Mouse (Mus musculus): ENCODE measurements at regions not wholly inside any gene's neighbourhood (a gene's known extent, or its start where the extent isn't known, plus 50 kb on each side); places are given as distances from the start of the nearest gene placed in this dataset.

DNA sequence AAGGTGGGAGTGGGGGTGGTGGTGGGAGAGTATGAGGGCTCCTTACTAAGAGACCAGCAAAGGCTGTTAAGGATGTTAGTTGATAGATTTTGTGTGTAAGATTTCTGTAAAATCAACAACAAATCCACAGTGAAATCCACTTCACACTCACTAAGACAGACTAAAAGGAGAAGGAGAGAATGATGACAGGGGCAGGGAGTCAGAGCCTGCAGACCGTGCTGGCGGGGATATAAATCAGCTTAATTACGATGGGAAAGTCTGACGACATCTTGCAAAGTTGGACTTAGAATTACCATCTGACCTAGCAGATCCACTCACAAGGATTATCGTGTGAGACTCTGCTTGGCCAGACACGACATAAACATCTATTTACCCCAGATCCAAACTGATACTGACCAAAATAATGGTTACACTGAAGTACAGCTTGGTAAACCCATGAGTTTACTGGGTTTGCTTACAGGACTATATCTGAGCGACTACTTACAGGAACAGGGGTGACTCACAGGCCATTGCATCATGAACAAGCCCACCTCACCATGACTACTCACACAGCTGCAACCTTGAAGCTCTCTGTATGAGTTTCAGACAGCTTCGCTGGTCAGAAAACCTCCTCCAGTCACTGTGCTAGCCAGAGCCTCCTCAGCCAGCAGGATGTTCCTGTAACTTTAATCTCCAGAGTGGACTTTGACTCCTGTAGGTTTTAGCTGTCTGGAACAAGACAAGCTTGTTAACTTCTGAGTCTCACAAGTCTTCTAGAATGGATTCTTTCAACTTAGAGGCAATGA is 50.5 kb upstream of the Ednra start:
- no peaks in the 10 kb centered on the region for H3K27me3 ChIP-seq
- H3K27ac ChIP-seq (replicated peaks): no peak overlapping the region
- 74% methylated on average over 8 of the region's 8 CpGs for WGBS
- H3K4me2 ChIP-seq (replicated peaks): no peak overlapping the region
- no peaks in the 10 kb centered on the region for H3K9me3 ChIP-seq (replicated peaks)
- H3K9ac ChIP-seq: no peak overlapping the region
- no peak overlapping the region for H3K4me3 ChIP-seq (replicated peaks)
- no peaks in the 10 kb centered on the region for H3K4me1 ChIP-seq
- H3K36me3 ChIP-seq: no peaks in the 10 kb centered on the region
- ATAC-seq (ENCODE audit: insufficient number of reproducible peaks, low FRiP score, low TSS enrichment, low read depth): no peak

DNA sequence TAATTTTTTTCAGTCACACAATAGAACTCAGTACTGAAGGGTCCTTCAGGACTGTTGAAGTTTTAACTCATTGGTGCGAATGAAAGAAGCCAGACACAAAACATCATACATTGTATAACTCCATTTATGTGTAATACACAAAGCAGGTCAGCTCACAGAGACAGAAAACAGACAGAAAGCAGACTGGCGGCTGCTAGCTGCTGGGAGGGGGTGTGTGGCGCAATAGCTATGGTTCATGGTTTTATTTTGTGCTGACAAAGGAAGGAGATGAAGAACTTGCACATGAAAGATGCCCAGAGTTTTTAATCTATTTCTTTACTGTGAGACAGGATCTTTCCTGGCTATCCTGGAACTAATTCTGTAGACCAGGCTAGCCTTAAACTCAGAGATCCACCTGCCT is 51.3 kb upstream of the Ednra start:
- no peak overlapping the region for H3K9ac ChIP-seq
- no peak overlapping the region for H3K27ac ChIP-seq (replicated peaks)
- H3K4me2 ChIP-seq (replicated peaks): no peak overlapping the region
- H3K4me1 ChIP-seq: no peaks in the 10 kb centered on the region
- no peaks in the 10 kb centered on the region for H3K36me3 ChIP-seq
- H3K9me3 ChIP-seq (replicated peaks): no peaks in the 10 kb centered on the region
- H3K4me3 ChIP-seq (replicated peaks): no peak overlapping the region
- H3K27me3 ChIP-seq: no peaks in the 10 kb centered on the region
- 85% methylated on average over 3 of the region's 3 CpGs for WGBS
- ATAC-seq (ENCODE audit: insufficient number of reproducible peaks, low FRiP score, low TSS enrichment, low read depth): no peak

DNA sequence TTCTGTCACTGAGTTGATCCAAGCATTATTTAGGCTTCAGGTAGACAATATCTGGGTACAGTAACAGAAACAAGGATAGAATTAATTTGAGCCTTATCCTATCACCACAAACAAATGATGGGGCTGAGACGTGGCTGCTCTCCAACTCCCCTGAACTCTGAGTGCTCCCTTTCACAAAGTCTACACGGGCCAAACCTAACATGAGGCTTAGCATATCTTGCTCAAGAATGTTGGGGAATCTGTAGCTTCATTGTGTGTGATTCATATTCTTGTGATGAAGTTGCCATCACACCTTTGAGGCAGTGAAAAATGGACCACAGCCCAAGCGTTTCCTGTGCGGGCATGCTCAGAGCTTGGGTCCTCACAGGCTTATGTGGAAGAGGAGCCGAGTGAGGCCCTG is 53.3 kb upstream of the Ednra start:
- H3K27ac ChIP-seq (replicated peaks): no peak overlapping the region
- no peaks in the 10 kb centered on the region for H3K9me3 ChIP-seq (replicated peaks)
- peaks cover 12% of the 10 kb centered on the region for H3K4me1 ChIP-seq
- no peak for ATAC-seq (ENCODE audit: insufficient number of reproducible peaks, low FRiP score, low TSS enrichment, low read depth)
- no peaks in the 10 kb centered on the region for H3K27me3 ChIP-seq
- H3K36me3 ChIP-seq: no peaks in the 10 kb centered on the region
- no peak overlapping the region for H3K9ac ChIP-seq
- no peak overlapping the region for H3K4me3 ChIP-seq (replicated peaks)
- 59% methylated on average over 5 of the region's 5 CpGs for WGBS
- no peak overlapping the region for H3K4me2 ChIP-seq (replicated peaks)

DNA sequence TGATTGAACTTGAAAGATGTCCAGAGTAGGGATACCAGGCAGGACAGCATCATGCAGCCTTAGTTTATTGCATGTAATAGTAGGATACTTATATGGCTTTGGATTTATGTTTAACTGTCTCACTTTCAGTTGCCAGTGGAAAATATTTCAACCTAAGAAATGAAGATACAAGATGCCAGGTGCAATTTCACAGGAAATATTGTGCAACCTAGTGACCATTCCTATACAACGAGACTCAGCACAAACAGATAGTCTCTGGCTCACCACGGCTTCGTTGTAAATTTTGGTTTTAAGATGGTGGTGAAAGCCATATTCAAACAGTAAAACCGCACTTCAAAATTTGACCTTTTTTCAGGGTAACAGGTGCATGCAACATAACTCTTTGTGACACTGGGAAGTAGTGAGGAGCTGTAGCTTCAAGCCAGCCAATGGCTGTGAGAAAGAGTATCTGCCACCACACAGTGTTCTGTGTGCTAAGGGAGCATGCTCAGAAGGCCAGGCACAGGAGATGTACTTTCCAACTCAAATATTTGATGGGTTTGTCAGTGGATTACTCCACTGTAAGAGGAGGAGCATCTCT is 61.5 kb upstream of the Ednra start:
- H3K9ac ChIP-seq: no peak overlapping the region
- no peak for ATAC-seq (ENCODE audit: insufficient number of reproducible peaks, low FRiP score, low TSS enrichment, low read depth)
- peaks cover 13% of the 10 kb centered on the region for H3K4me1 ChIP-seq
- H3K36me3 ChIP-seq: no peaks in the 10 kb centered on the region
- H3K9me3 ChIP-seq (replicated peaks): no peaks in the 10 kb centered on the region
- no peak overlapping the region for H3K4me2 ChIP-seq (replicated peaks)
- H3K4me3 ChIP-seq (replicated peaks): no peak overlapping the region
- no peaks in the 10 kb centered on the region for H3K27me3 ChIP-seq
- no peak overlapping the region for H3K27ac ChIP-seq (replicated peaks)
- 79% methylated on average over 4 of the region's 4 CpGs for WGBS

DNA sequence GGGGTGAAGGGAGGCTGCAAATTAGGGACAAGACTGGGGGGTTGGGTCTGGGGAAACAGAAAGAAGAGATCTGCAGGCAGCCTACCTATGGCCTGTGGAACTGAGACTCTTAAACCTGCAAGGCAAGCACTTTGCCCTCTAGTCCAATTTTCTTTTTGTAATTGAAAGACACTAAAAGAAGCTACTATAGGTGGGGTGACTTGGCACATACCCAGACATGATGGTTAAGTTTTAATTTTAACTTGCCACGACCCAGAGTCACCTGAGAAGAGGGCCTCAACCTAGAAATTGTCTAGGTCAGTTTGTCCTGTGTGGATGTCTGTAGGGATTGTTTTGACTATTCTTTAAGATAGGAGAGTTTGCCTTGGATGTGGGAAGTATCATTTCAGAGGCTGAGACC is 70.6 kb upstream of the Ednra start:
- 66% methylated on average over 1 of the region's 1 CpGs for WGBS
- ATAC-seq (ENCODE audit: insufficient number of reproducible peaks, low FRiP score, low TSS enrichment, low read depth): no peak
- H3K36me3 ChIP-seq: no peaks in the 10 kb centered on the region
- no peak overlapping the region for H3K9ac ChIP-seq
- H3K27ac ChIP-seq (replicated peaks): no peak overlapping the region
- no peak overlapping the region for H3K4me3 ChIP-seq (replicated peaks)
- H3K9me3 ChIP-seq (replicated peaks): no peaks in the 10 kb centered on the region
- H3K27me3 ChIP-seq: no peaks in the 10 kb centered on the region
- no peak overlapping the region for H3K4me2 ChIP-seq (replicated peaks)
- no peaks in the 10 kb centered on the region for H3K4me1 ChIP-seq

DNA sequence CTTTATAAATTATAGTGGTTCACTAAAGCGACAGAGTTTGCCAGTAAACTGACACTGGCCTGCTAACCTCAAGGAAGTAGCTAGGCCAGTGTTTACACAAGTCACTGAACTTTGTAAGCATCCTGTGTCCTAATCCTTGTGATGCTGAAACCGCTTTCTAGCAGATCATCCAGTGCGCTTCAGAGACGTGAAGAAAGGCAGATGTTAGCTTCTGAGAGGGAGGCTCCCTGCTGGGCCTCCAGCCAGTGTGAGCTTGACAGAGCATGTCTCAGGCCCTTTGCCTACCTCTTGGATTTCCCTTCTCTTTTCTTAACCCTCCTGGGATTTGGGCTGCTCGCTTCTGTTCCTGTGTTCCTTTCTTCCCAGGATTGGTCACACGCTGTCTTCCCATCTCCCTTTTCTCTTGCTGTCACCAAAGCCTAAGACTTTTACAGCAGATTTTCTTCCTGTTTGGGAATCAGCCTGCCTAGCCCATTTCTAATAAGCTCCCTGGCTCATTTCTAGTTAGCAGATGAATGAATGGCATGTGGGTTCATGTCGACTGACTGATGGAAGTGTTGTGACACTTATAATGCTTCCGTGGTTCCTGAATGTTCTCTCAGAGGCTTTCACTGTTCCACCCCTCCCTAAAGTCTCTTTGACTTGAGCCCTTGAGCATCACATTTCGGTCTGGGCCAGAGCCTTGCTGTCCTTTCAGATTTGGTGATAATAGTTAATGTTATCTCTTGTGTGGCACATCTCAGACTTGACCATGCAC is 79.1 kb upstream of the Ednra start:
- 0 out of 2 replicates have a peak, but pooled peaks have one; percentile 43 for ATAC-seq (ENCODE audit: insufficient number of reproducible peaks, low FRiP score, low TSS enrichment, low read depth)
- H3K27ac ChIP-seq (replicated peaks): no peak overlapping the region
- H3K9me3 ChIP-seq (replicated peaks): no peaks in the 10 kb centered on the region
- no peaks in the 10 kb centered on the region for H3K36me3 ChIP-seq
- 52% methylated on average over 9 of the region's 9 CpGs for WGBS
- no peaks in the 10 kb centered on the region for H3K4me1 ChIP-seq
- no peak overlapping the region for H3K9ac ChIP-seq
- no peaks in the 10 kb centered on the region for H3K27me3 ChIP-seq
- no peak overlapping the region for H3K4me3 ChIP-seq (replicated peaks)
- no peak overlapping the region for H3K4me2 ChIP-seq (replicated peaks)

DNA sequence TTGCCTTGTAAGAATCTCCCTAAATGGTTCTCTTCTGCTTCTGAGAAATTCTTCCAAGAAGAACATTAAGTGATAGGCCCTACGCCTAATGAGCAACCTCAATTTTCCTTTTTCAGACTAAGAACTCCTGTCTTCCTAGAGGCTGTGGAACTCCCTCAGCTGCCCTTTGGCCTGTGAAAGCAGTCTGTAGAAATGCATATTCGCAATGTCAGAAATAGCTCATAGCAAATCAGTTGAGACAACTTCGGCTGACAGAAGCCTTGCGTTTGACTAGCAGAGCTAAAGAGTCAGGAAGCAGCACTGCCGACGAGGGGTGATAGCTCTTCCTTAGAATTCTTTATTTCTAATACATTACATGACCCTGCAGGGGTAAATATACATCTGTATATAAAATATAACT is 80.3 kb upstream of the Ednra start:
- no peak overlapping the region for H3K4me3 ChIP-seq (replicated peaks)
- H3K4me1 ChIP-seq: no peaks in the 10 kb centered on the region
- WGBS: 75% methylated on average over 6 of the region's 6 CpGs
- H3K36me3 ChIP-seq: no peaks in the 10 kb centered on the region
- H3K27ac ChIP-seq (replicated peaks): no peak overlapping the region
- H3K4me2 ChIP-seq (replicated peaks): no peak overlapping the region
- H3K9ac ChIP-seq: no peak overlapping the region
- H3K27me3 ChIP-seq: no peaks in the 10 kb centered on the region
- no peaks in the 10 kb centered on the region for H3K9me3 ChIP-seq (replicated peaks)
- no peak for ATAC-seq (ENCODE audit: insufficient number of reproducible peaks, low FRiP score, low TSS enrichment, low read depth)

DNA sequence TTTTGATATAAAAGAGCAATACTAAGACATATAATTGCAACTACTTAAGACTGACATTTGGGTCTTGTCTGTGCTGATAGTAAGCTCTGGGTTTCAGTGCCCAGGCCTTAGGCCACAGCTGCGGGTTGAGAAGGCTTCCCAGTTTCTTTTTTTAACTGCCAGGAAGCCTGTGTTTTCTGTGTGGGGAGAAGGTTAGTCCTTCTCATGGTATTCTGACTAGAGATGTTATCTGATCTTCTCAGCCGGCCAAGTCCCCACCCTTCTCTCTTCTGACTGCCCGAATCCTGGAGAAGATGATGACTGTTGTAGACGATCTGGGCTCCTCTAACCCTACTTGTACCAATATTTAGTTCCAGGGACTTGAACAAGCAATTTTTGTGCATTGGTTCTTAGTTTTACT is 80.7 kb upstream of the Ednra start:
- Histone ChIP-seq H3K27me3 (no peaks in the 10 kb centered on the region), H3K27ac (replicated peaks) (no peak overlapping the region), H3K4me3 (replicated peaks) (no peak overlapping the region), H3K4me2 (replicated peaks) (no peak overlapping the region), H3K9me3 (replicated peaks) (no peaks in the 10 kb centered on the region), H3K36me3 (no peaks in the 10 kb centered on the region), H3K4me1 (no peaks in the 10 kb centered on the region), H3K9ac (no peak overlapping the region)
- no peak; the same call in 1 of the 2 replicates for ATAC-seq (ENCODE audit: insufficient number of reproducible peaks, low FRiP score, low TSS enrichment, low read depth)
- 50% methylated on average over 4 of the region's 4 CpGs for WGBS

DNA sequence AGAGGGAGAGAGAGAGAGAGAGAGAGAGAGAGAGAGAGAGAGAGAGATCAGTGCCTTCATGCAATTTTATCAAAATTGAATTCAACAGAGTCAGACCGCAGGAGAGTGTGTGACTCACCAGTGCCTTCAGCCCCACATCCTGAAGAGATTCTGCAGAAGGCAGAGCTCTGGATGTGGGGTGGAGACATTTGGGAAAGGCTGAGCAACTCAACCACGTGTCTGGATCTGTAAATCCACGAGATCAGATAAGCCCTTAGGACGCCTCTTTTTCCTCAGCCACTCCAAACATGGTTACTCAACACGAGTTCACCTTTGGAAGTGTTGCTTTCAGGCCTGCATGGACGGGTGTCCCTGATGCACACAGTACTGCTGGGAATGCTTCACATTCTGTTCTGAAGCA is 81.4 kb upstream of the Ednra start:
- Histone ChIP-seq H3K4me1 (no peaks in the 10 kb centered on the region), H3K27ac (replicated peaks) (no peak overlapping the region), H3K4me3 (replicated peaks) (no peak overlapping the region), H3K4me2 (replicated peaks) (no peak overlapping the region), H3K27me3 (no peaks in the 10 kb centered on the region), H3K36me3 (no peaks in the 10 kb centered on the region), H3K9me3 (replicated peaks) (no peaks in the 10 kb centered on the region), H3K9ac (no peak overlapping the region)
- no peak for ATAC-seq (ENCODE audit: insufficient number of reproducible peaks, low FRiP score, low TSS enrichment, low read depth)
- WGBS: 61% methylated on average over 6 of the region's 6 CpGs

DNA sequence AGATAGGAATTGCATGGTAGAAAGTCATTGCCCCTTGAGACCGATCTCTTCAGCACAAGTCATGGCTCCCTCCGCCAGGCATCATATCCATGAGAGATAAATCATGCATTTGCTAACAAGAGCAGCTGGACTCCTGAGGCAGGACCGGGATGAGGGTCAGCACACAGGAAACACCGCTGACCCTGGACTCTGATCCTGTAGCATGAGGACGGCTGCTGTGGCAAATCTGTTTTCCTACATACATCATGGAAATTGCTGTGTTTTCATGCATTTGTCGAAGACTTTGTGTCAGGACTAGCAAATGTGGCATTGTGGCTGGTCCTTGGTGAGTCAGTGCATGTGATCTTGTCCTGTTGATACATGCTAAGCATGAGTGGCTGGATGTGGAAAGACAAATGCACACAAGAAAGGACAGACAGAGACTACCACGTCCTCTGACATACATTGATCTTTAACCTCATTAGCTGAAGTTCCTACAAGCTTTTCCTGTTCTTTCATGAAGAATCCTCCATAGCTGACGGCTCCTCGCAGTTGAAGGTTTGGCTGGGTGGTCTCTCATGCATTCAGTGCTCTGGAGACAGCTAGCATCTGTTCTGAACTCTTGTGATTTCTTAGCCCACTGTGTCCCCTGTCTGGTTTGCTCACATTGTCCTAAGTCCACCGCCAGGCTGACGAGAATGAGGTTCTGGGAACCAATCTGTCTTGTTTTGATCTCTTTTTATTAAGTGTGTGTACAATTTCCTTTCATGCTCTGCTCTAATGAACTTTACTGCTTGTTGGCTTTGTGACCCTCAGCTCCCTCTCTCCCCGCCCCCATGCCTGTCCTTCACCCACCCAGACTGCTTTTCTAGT is 90.8 kb upstream of the Ednra start:
- 62% methylated on average over 12 of the region's 12 CpGs for WGBS
- Histone ChIP-seq H3K4me2 (replicated peaks) (no peak overlapping the region), H3K4me3 (replicated peaks) (no peak overlapping the region), H3K27ac (replicated peaks) (peak overlapping the region; percentile 72; the same call in 1 of the 2 replicates), H3K9ac (no peak overlapping the region), H3K9me3 (replicated peaks) (no peaks in the 10 kb centered on the region), H3K27me3 (no peaks in the 10 kb centered on the region), H3K36me3 (no peaks in the 10 kb centered on the region), H3K4me1 (peaks cover 20% of the 10 kb centered on the region)
- ATAC-seq (ENCODE audit: insufficient number of reproducible peaks, low FRiP score, low TSS enrichment, low read depth): no peak

DNA sequence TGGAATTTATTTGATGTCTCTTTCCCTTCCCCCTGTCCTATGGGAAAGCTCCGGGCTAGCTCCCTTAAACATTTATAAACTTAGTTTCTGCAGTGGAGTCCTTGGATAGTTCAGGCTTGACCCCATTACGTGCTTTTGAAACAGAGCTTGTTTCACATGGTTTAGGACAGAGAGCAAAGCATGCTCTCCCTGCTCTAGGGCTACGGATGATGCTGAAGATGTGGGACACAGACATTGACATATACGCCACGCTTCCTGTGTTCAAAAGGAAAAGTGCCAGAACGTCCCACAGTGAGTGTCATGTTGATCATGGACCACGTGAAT is 91.3 kb upstream of the Ednra start:
- H3K9me3 ChIP-seq (replicated peaks): no peaks in the 10 kb centered on the region
- H3K4me2 ChIP-seq (replicated peaks): no peak overlapping the region
- WGBS: 49% methylated on average over 7 of the region's 7 CpGs
- no peak for ATAC-seq (ENCODE audit: insufficient number of reproducible peaks, low FRiP score, low TSS enrichment, low read depth)
- H3K36me3 ChIP-seq: no peaks in the 10 kb centered on the region
- peak overlapping the region; percentile 72 for H3K27ac ChIP-seq (replicated peaks)
- H3K4me1 ChIP-seq: peaks cover 20% of the 10 kb centered on the region
- H3K4me3 ChIP-seq (replicated peaks): no peak overlapping the region
- H3K9ac ChIP-seq: no peak overlapping the region
- H3K27me3 ChIP-seq: no peaks in the 10 kb centered on the region

Measured in embryonic facial prominence, embryonic 15.5 days (tissue).